Mouse (Mus musculus): ENCODE results near the gene Vgll4. TPM values are rescaled to one million over a fixed set of nuclear protein-coding genes. Genes with fewer than 3 reads are reported as not detected.

The Vgll4 gene
- total RNA-seq, 1 experiment = 25.5 TPM

GRCm38 (mm10) chr6:114968361-114969212 lies 1.2 kb downstream of the Vgll4 start:
- TF ChIP-seq ZC3H11A (IDR thresholded peaks at IDR 0.05; ENCODE audit: borderline replicate concordance, low read depth, low read length) (no peak), MAFK (IDR thresholded peaks at IDR 0.05; ENCODE audit: insufficient read depth, low read depth, low read length) (no peak), ZNF384 (IDR thresholded peaks at IDR 0.05; ENCODE audit: low read depth, low read length) (no peak), CHD2 (IDR thresholded peaks at IDR 0.05; ENCODE audit: low read depth, low read length) (no peak), HCFC1 (IDR thresholded peaks at IDR 0.05; ENCODE audit: borderline replicate concordance, insufficient read depth, low read length) (no peak; the same call in 1 of the 2 replicates)
- in situ Hi-C loops (cut with MboI; ENCODE audit: low sequenced_read_pairs in 2 of 2, unreplicated experiment in 2 of 2) = no loop called here

GRCm38 (mm10) chr6:114967623-114968022 lies 2.2 kb downstream of the Vgll4 start:
- Histone ChIP-seq H3K36me3 (ENCODE audit: control insufficient read depth, insufficient read depth, low read length, poor library complexity, severe bottlenecking) (no peaks in the 10 kb centered on the region), H3K4me3 (ENCODE audit: insufficient read depth in 1 of 2, low read depth in 1 of 2, low read length in 2 of 2, poor library complexity in 1 of 2, severe bottlenecking in 1 of 2) (no peak overlapping the region), H3K9me3 (ENCODE audit: control insufficient read depth, insufficient read depth, low read depth, low read length) (no peaks in the 10 kb centered on the region), H3K4me1 (ENCODE audit: control insufficient read depth in 2 of 2, insufficient read depth in 2 of 2, low read length in 2 of 2, poor library complexity in 1 of 2) (0 out of 4 replicates have a peak, but pooled peaks cover 0 to 3% of the 10 kb centered on the region in 2 experiments), H3K27ac (ENCODE audit: insufficient read depth, low read depth, low read length, poor library complexity, severe bottlenecking) (no peak overlapping the region), H3K9ac (ENCODE audit: insufficient read depth, low read depth, low read length, poor library complexity, severe bottlenecking) (no peak overlapping the region)
- no peak for TF ChIP-seq ZNF384 (IDR thresholded peaks at IDR 0.05; ENCODE audit: low read depth, low read length)
- TF ChIP-seq MAFK (IDR thresholded peaks at IDR 0.05; ENCODE audit: insufficient read depth, low read depth, low read length) = no peak
- no peak for TF ChIP-seq ZC3H11A (IDR thresholded peaks at IDR 0.05; ENCODE audit: borderline replicate concordance, low read depth, low read length)
- no peak for TF ChIP-seq HCFC1 (IDR thresholded peaks at IDR 0.05; ENCODE audit: borderline replicate concordance, insufficient read depth, low read length)
- no peak for TF ChIP-seq CHD2 (IDR thresholded peaks at IDR 0.05; ENCODE audit: low read depth, low read length)
- no peak for DNase-seq (ENCODE audit: low read depth, low spot score)
- in situ Hi-C loops (cut with MboI; ENCODE audit: low sequenced_read_pairs in 2 of 2, unreplicated experiment in 2 of 2) = no loop called here

More at GRCm38 (mm10) chr6:114968361-114969212, 1.2 kb downstream of the Vgll4 start:
- Histone ChIP-seq H3K9ac (ENCODE audit: insufficient read depth, low read depth, low read length, poor library complexity, severe bottlenecking) (peak overlapping the region; percentile 79), H3K9me3 (ENCODE audit: control insufficient read depth, insufficient read depth, low read depth, low read length) (no peaks in the 10 kb centered on the region), H3K27ac (ENCODE audit: insufficient read depth, low read depth, low read length, poor library complexity, severe bottlenecking) (no peak overlapping the region), H3K4me1 (ENCODE audit: control insufficient read depth in 2 of 2, insufficient read depth in 2 of 2, low read length in 2 of 2, poor library complexity in 1 of 2) (0 out of 4 replicates have a peak, but pooled peaks cover 0 to 3% of the 10 kb centered on the region in 2 experiments), H3K4me3 (ENCODE audit: insufficient read depth in 1 of 2, low read depth in 1 of 2, low read length in 2 of 2, poor library complexity in 1 of 2, severe bottlenecking in 1 of 2) (peak overlapping the region; percentile 72 to 90), H3K36me3 (ENCODE audit: control insufficient read depth, insufficient read depth, low read length, poor library complexity, severe bottlenecking) (no peaks in the 10 kb centered on the region)
- peak; percentile 84 for DNase-seq (ENCODE audit: low read depth, low spot score)

- no peak overlapping the region for H3K27ac ChIP-seq (ENCODE audit: insufficient read depth, low read depth, low read length, poor library complexity, severe bottlenecking)
- H3K4me1 ChIP-seq (ENCODE audit: control insufficient read depth in 2 of 2, insufficient read depth in 2 of 2, low read length in 2 of 2, poor library complexity in 1 of 2) = 0 out of 4 replicates have a peak, but pooled peaks cover 0 to 3% of the 10 kb centered on the region in 2 experiments
- in situ Hi-C loops (cut with MboI; ENCODE audit: low sequenced_read_pairs in 2 of 2, unreplicated experiment in 2 of 2) = no loop called here
- H3K9me3 ChIP-seq (ENCODE audit: control insufficient read depth, insufficient read depth, low read depth, low read length) = no peaks in the 10 kb centered on the region
- no peak for TF ChIP-seq CHD2 (IDR thresholded peaks at IDR 0.05; ENCODE audit: low read depth, low read length)
- no peak for TF ChIP-seq ZNF384 (IDR thresholded peaks at IDR 0.05; ENCODE audit: low read depth, low read length)
- TF ChIP-seq ZC3H11A (IDR thresholded peaks at IDR 0.05; ENCODE audit: borderline replicate concordance, low read depth, low read length) = no peak
- TF ChIP-seq HCFC1 (IDR thresholded peaks at IDR 0.05; ENCODE audit: borderline replicate concordance, insufficient read depth, low read length) = no peak
- no peak for TF ChIP-seq MAFK (IDR thresholded peaks at IDR 0.05; ENCODE audit: insufficient read depth, low read depth, low read length)
- no peak overlapping the region for H3K9ac ChIP-seq (ENCODE audit: insufficient read depth, low read depth, low read length, poor library complexity, severe bottlenecking)
- no peak for DNase-seq (ENCODE audit: low read depth, low spot score)
- H3K4me3 ChIP-seq (ENCODE audit: insufficient read depth in 1 of 2, low read depth in 1 of 2, low read length in 2 of 2, poor library complexity in 1 of 2, severe bottlenecking in 1 of 2) = no peak overlapping the region
- no peaks in the 10 kb centered on the region for H3K36me3 ChIP-seq (ENCODE audit: control insufficient read depth, insufficient read depth, low read length, poor library complexity, severe bottlenecking)
Observed at GRCm38 (mm10) chr6:114966396-114967154, 3.2 kb downstream of the Vgll4 start.

GRCm38 (mm10) chr6:114965802-114966201 lies 4.0 kb downstream of the Vgll4 start:
- no peak for DNase-seq (ENCODE audit: low read depth, low spot score)
- no peaks in the 10 kb centered on the region for H3K36me3 ChIP-seq (ENCODE audit: control insufficient read depth, insufficient read depth, low read length, poor library complexity, severe bottlenecking)
- H3K4me3 ChIP-seq (ENCODE audit: insufficient read depth in 1 of 2, low read depth in 1 of 2, low read length in 2 of 2, poor library complexity in 1 of 2, severe bottlenecking in 1 of 2) = no peak overlapping the region
- in situ Hi-C loops (cut with MboI; ENCODE audit: low sequenced_read_pairs in 2 of 2, unreplicated experiment in 2 of 2) = no loop called here
- TF ChIP-seq ZNF384 (IDR thresholded peaks at IDR 0.05; ENCODE audit: low read depth, low read length) = no peak
- no peak for TF ChIP-seq MAFK (IDR thresholded peaks at IDR 0.05; ENCODE audit: insufficient read depth, low read depth, low read length)
- no peak for TF ChIP-seq ZC3H11A (IDR thresholded peaks at IDR 0.05; ENCODE audit: borderline replicate concordance, low read depth, low read length)
- no peak for TF ChIP-seq CHD2 (IDR thresholded peaks at IDR 0.05; ENCODE audit: low read depth, low read length)
- no peak for TF ChIP-seq HCFC1 (IDR thresholded peaks at IDR 0.05; ENCODE audit: borderline replicate concordance, insufficient read depth, low read length)
- H3K4me1 ChIP-seq (ENCODE audit: control insufficient read depth in 2 of 2, insufficient read depth in 2 of 2, low read length in 2 of 2, poor library complexity in 1 of 2) = 0 out of 4 replicates have a peak, but pooled peaks cover 0 to 3% of the 10 kb centered on the region in 2 experiments
- H3K9me3 ChIP-seq (ENCODE audit: control insufficient read depth, insufficient read depth, low read depth, low read length) = no peaks in the 10 kb centered on the region
- no peak overlapping the region for H3K27ac ChIP-seq (ENCODE audit: insufficient read depth, low read depth, low read length, poor library complexity, severe bottlenecking)
- no peak overlapping the region for H3K9ac ChIP-seq (ENCODE audit: insufficient read depth, low read depth, low read length, poor library complexity, severe bottlenecking)
